Mouse (Mus musculus) C2C12 (cell line): Measurements from ENCODE around the gene 4933407L21Rik. TPM values are rescaled to one million over a fixed set of nuclear protein-coding genes. Genes with fewer than 3 reads are reported as not detected.

Experiments
- H3K27me3 ChIP-seq: one replicate; pipeline ENCODE4 v1.6.1; 2011; ENCODE audit not compliant: control insufficient read depth, insufficient read depth, insufficient read length
- H3K36me3 ChIP-seq: one replicate; pipeline ENCODE4 v1.6.1; 2011; ENCODE audit not compliant: control insufficient read depth, insufficient read depth
- H3K4me3 ChIP-seq: one replicate; pipeline ENCODE4 v1.5.1; 2011; ENCODE audit warnings: mild to moderate bottlenecking, control low read depth; ENCODE audit not compliant: poor library complexity, insufficient read depth, severe bottlenecking
- H3K79me2 ChIP-seq: one replicate; pipeline ENCODE4 v1.6.1; 2011; ENCODE audit not compliant: control insufficient read depth, insufficient read depth
- H3K79me3 ChIP-seq: one replicate; pipeline ENCODE4 v1.6.1; 2011; ENCODE audit warnings: low read depth, control low read depth
- H3ac ChIP-seq: one replicate; pipeline ENCODE3; 2011; ENCODE audit warnings: low read depth; ENCODE audit not compliant: control insufficient read depth, insufficient read length
- CEBPB ChIP-seq: IDR thresholded peaks from one replicate; pipeline ENCODE4 v1.6.1; 2011; ENCODE audit warnings: low read depth, mild to moderate bottlenecking, control low read depth, moderate library complexity
- CTCF ChIP-seq: IDR thresholded peaks from one replicate; pipeline ENCODE4 v1.5.1; 2011; ENCODE audit not compliant: control insufficient read depth, insufficient read depth, insufficient read length
- FOSL1 ChIP-seq: IDR thresholded peaks from one replicate; pipeline ENCODE4 v1.8.0; 2011; ENCODE audit warnings: mild to moderate bottlenecking, low read length; ENCODE audit not compliant: poor library complexity, insufficient read depth, severe bottlenecking
- MAX ChIP-seq: IDR thresholded peaks from one replicate; pipeline ENCODE4 v1.6.1; 2011; ENCODE audit warnings: mild to moderate bottlenecking, control low read depth
- MYOD1 ChIP-seq: IDR thresholded peaks from one replicate; pipeline ENCODE4 v1.6.1; 2011; ENCODE audit warnings: low read depth; ENCODE audit not compliant: control insufficient read depth, insufficient read length
- MYOG ChIP-seq: IDR thresholded peaks from one replicate; pipeline ENCODE4 v1.6.1; 2011; ENCODE audit not compliant: control insufficient read depth, insufficient read length; ENCODE audit errors: extremely low read depth
- USF1 ChIP-seq: IDR thresholded peaks from one replicate; pipeline ENCODE4 v1.6.1; 2011; ENCODE audit warnings: low read depth, mild to moderate bottlenecking, control low read depth, moderate library complexity
- polyA plus RNA-seq: library from polyadenylated mRNA; unstranded; fragments of >200 nt; fragmentation: generic; extraction: Trizol; gene quantifications from one replicate; pipeline ENCODE4 v1.2.1, GENCODE M21; 2012; ENCODE audit warnings: missing spikeins

The 4933407L21Rik gene
- polyA plus RNA-seq, 1 experiment: not detected

GRCm38 (mm10) chr1:85942318-85942717 is 14.0 kb downstream of the 4933407L21Rik start:
- Histone ChIP-seq H3K27me3 (peaks cover 38% of the 10 kb centered on the region), H3K4me3 (no peak overlapping the region), H3ac (no peak overlapping the region), H3K79me2 (no peaks in the 10 kb centered on the region), H3K79me3 (no peaks in the 10 kb centered on the region), H3K36me3 (no peaks in the 10 kb centered on the region)
- TF ChIP-seq MYOD1 (no peak), CTCF (no peak), FOSL1 (no peak), USF1 (no peak), MYOG (no peak)

- no peak overlapping the region for H3ac ChIP-seq
- no peak for TF ChIP-seq MAX
- no peak for TF ChIP-seq MYOG
- no peak for TF ChIP-seq USF1
- TF ChIP-seq CTCF: no peak
- TF ChIP-seq MYOD1: no peak
- no peak for TF ChIP-seq CEBPB
- TF ChIP-seq FOSL1: no peak
- H3K27me3 ChIP-seq: no peaks in the 10 kb centered on the region
- no peaks in the 10 kb centered on the region for H3K79me2 ChIP-seq
- H3K36me3 ChIP-seq: no peaks in the 10 kb centered on the region
- H3K79me3 ChIP-seq: no peaks in the 10 kb centered on the region
- H3K4me3 ChIP-seq: no peak overlapping the region
These were observed 20.9 kb downstream of the 4933407L21Rik start for GRCm38 (mm10) chr1:85949085-85949684.

- no peaks in the 10 kb centered on the region for H3K79me3 ChIP-seq
- no peaks in the 10 kb centered on the region for H3K36me3 ChIP-seq
- H3ac ChIP-seq: no peak overlapping the region
- peaks cover 19% of the 10 kb centered on the region for H3K27me3 ChIP-seq
- no peaks in the 10 kb centered on the region for H3K79me2 ChIP-seq
- no peak for TF ChIP-seq FOSL1
- no peak for TF ChIP-seq MYOG
- TF ChIP-seq MYOD1: no peak
- no peak for TF ChIP-seq CTCF
- TF ChIP-seq MAX: no peak
- no peak for TF ChIP-seq CEBPB
- no peak for TF ChIP-seq USF1
- H3K4me3 ChIP-seq: no peak overlapping the region
These were observed 26.9 kb downstream of the 4933407L21Rik start for GRCm38 (mm10) chr1:85955150-85955549.

GRCm38 (mm10) chr1:85957290-85957689 is 29.0 kb downstream of the 4933407L21Rik start:
- Histone ChIP-seq H3K79me3 (no peaks in the 10 kb centered on the region), H3ac (no peak overlapping the region), H3K36me3 (no peaks in the 10 kb centered on the region), H3K4me3 (no peak overlapping the region), H3K27me3 (peaks cover 24% of the 10 kb centered on the region), H3K79me2 (no peaks in the 10 kb centered on the region)
- no peak for TF ChIP-seq MYOG
- no peak for TF ChIP-seq CTCF
- no peak for TF ChIP-seq USF1
- TF ChIP-seq FOSL1: no peak
- TF ChIP-seq CEBPB: no peak
- TF ChIP-seq MYOD1: no peak
- TF ChIP-seq MAX: no peak

GRCm38 (mm10) chr1:85957942-85958619 is 29.8 kb downstream of the 4933407L21Rik start:
- Histone ChIP-seq H3ac (no peak overlapping the region), H3K4me3 (no peak overlapping the region), H3K79me3 (no peaks in the 10 kb centered on the region), H3K36me3 (no peaks in the 10 kb centered on the region), H3K27me3 (peaks cover 24% of the 10 kb centered on the region), H3K79me2 (no peaks in the 10 kb centered on the region)
- TF ChIP-seq USF1 (no peak), MYOG (no peak), CEBPB (no peak), FOSL1 (no peak), CTCF (no peak), MAX (no peak), MYOD1 (no peak)
